Mouse (Mus musculus) ES-Bruce4 (cell line): ENCODE data around the gene Kncn.

ENCODE experiments used
- CTCF ChIP-seq: IDR thresholded peaks from one replicate; pipeline ENCODE4 v1.8.1; 2011; ENCODE audit warnings: low read depth, low read length
- EP300 ChIP-seq: IDR thresholded peaks from 2 replicates; pipeline ENCODE4 v1.6.1; 2011; ENCODE audit warnings: low read depth, low read length; ENCODE audit not compliant: insufficient read depth
- POLR2A ChIP-seq: IDR thresholded peaks from one replicate; pipeline ENCODE4 v1.8.1; 2011; ENCODE audit warnings: low read length; ENCODE audit not compliant: insufficient read depth

- no peak for TF ChIP-seq POLR2A
- TF ChIP-seq EP300, result no peak
- TF ChIP-seq CTCF, result no peak
Measured at GRCm38 (mm10) chr4:115857293-115857883, 26.8 kb upstream of the Kncn start.
